Mouse (Mus musculus) embryonic facial prominence, embryonic 15.5 days (tissue): ENCODE data around the gene Atp2b2. TPM values are rescaled to one million over a fixed set of nuclear protein-coding genes. Genes with fewer than 3 reads are reported as not detected.

Experiments used
- ATAC-seq: fragments of 200-750 bp; cut with Nextera tagmentation; 2 replicates; pipeline ENCODE4 v1.8.0; 2017; ENCODE audit warnings: low read depth, moderate TSS enrichment; ENCODE audit not compliant: insufficient number of reproducible peaks, low FRiP score, low TSS enrichment
- H3K27ac ChIP-seq: fragments of 300-500 bp; sonication (generic); replicated peaks from 2 replicates; pipeline ENCODE4 v1.5.1; 2015; ENCODE audit warnings: mild to moderate bottlenecking, inconsistent platforms
- H3K27me3 ChIP-seq: fragments of 300-500 bp; sonication (generic); 2 replicates; pipeline ENCODE4 v1.6.1; 2015; ENCODE audit warnings: inconsistent platforms
- H3K36me3 ChIP-seq: fragments of 300-500 bp; sonication (generic); 2 replicates; pipeline ENCODE4 v1.6.1; 2015; ENCODE audit warnings: mild to moderate bottlenecking, inconsistent platforms
- H3K4me1 ChIP-seq: fragments of 300-500 bp; sonication (generic); 2 replicates; pipeline ENCODE4 v1.6.1; 2015; ENCODE audit warnings: inconsistent platforms
- H3K4me2 ChIP-seq: fragments of 300-500 bp; sonication (generic); replicated peaks from 2 replicates; pipeline ENCODE4 v1.6.1; 2015; ENCODE audit warnings: mild to moderate bottlenecking, inconsistent platforms
- H3K4me3 ChIP-seq: fragments of 300-500 bp; sonication (generic); replicated peaks from 2 replicates; pipeline ENCODE4 v1.5.1; 2015; ENCODE audit warnings: mild to moderate bottlenecking, inconsistent platforms
- H3K9ac ChIP-seq: fragments of 300-500 bp; sonication (generic); 2 replicates; pipeline ENCODE4 v1.6.1; 2015; ENCODE audit warnings: inconsistent platforms
- H3K9me3 ChIP-seq: fragments of 300-500 bp; sonication (generic); replicated peaks from 2 replicates; pipeline ENCODE4 v1.6.1; 2016; ENCODE audit warnings: inconsistent platforms
- WGBS: fragments of 180-500 bp; shearing (Covaris S2); methylation state at CpG from one replicate; pipeline ENCODE4 v1.1.7; 2015; 5-methylcytosine and 5-hydroxymethylcytosine counted together
- polyA plus RNA-seq: library from polyadenylated mRNA; unstranded; fragments of >200 nt; fragmentation: Nextera tagmentation; extraction: Ambion mirVana; gene quantifications from 2 replicates; pipeline ENCODE4 v1.2.1, GENCODE M21; 2015

The Atp2b2 gene
- polyA plus RNA-seq, 1 experiment from 2014 or later: 0.13 TPM

DNA sequence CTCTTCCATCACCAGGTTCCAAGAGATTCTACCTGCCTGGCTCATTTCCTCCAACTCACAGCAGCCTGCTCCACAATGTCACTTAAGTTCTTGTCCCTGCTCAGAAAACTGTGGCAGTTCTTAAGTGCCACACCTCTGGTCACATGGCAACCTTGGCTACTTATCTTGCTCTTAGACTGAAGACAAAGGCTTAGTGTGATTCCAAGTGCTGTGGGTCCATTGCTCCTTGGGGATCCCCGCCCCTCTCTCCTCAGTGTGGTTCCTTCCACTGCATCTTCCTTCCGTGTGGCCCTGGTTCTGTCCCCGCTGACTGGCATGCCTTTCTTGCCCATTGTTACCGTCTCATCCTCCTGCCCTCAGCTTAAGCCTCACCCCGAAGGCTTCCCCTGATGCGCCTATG lies 173.9 kb downstream of the Atp2b2 start:
- H3K27me3 ChIP-seq: 0 out of 2 replicates have a peak, but pooled peaks cover under 1% of the 10 kb centered on the region
- H3K9me3 ChIP-seq: no peaks in the 10 kb centered on the region
- no peaks in the 10 kb centered on the region for H3K4me1 ChIP-seq
- no peak overlapping the region for H3K9ac ChIP-seq
- H3K36me3 ChIP-seq: no peaks in the 10 kb centered on the region
- no peak overlapping the region for H3K27ac ChIP-seq
- no peak overlapping the region for H3K4me2 ChIP-seq
- no peak for ATAC-seq
- WGBS: 67% methylated on average over 6 of the region's 6 CpGs
- H3K4me3 ChIP-seq: no peak overlapping the region

DNA sequence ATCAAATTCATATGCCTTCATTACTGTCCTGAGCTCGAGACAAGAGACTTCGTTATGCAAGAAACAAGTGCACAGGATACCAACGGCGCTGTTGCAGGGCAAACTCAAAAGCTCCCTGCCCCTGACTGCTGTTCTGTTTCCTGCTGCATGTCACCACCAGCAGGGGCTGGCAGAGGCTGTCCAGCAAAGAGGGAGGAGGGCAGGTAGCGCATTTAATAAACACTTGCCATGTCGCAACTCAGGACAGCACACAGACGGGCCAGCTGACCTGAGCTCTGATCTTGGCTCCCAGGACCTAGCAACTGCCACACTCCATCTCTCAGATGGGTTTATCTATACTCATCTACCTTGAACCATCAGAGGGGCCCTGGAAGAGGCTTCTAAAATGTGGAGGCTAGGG lies 176.7 kb downstream of the Atp2b2 start:
- no peak overlapping the region for H3K4me3 ChIP-seq
- no peak overlapping the region for H3K9ac ChIP-seq
- no peaks in the 10 kb centered on the region for H3K27me3 ChIP-seq
- H3K9me3 ChIP-seq: no peaks in the 10 kb centered on the region
- no peak overlapping the region for H3K27ac ChIP-seq
- no peak overlapping the region for H3K4me2 ChIP-seq
- H3K4me1 ChIP-seq: no peaks in the 10 kb centered on the region
- no peaks in the 10 kb centered on the region for H3K36me3 ChIP-seq
- no peak for ATAC-seq
- 74% methylated on average over 7 of the region's 7 CpGs for WGBS

DNA sequence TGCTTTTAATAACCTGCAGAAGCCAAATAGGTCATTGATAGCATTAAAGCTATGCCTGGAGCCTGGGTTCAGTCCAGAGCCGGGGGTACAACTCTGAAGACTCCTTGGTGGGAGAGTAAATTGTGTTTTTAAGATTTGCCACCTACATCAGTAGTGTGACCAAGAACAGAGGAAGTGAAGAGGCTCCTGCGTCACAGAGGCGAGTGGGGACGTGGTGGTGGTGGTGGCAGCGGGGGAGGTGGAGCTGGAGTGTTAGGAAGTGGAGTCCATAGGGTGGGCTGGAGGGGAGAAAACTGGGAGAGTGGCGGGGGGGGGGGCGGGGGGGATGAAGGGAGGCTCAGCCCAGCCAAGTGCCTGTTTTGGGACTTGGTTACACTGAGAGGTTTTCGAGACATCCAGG lies 177.6 kb downstream of the Atp2b2 start:
- Histone ChIP-seq H3K4me1 (no peaks in the 10 kb centered on the region), H3K27ac (no peak overlapping the region), H3K36me3 (no peaks in the 10 kb centered on the region), H3K4me3 (no peak overlapping the region), H3K27me3 (no peaks in the 10 kb centered on the region), H3K4me2 (no peak overlapping the region), H3K9ac (no peak overlapping the region), H3K9me3 (no peaks in the 10 kb centered on the region)
- ATAC-seq: no peak
- WGBS: 63% methylated on average over 6 of the region's 8 CpGs

DNA sequence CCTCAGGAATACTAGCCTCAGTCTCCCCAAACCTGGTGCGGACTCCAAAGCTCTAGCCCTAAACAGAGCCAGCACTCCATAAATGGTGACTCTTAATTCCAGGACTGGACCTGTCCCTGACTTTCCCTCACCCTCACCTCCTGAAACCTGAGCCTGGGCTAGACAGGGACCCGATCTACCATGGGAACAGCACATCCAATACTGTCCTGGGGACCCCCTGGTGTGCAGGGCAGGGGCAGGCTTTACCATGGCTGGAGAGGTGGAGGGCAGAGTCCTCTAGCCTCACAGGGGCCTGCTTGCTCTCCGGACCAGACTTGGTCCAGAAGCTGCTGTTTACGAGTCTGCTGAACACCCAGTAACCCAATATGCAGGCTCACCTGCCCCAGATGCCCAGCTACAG lies 179.5 kb downstream of the Atp2b2 start:
- no peak overlapping the region for H3K4me2 ChIP-seq
- H3K27me3 ChIP-seq: no peaks in the 10 kb centered on the region
- H3K27ac ChIP-seq: no peak overlapping the region
- no peaks in the 10 kb centered on the region for H3K9me3 ChIP-seq
- 65% methylated on average over 4 of the region's 4 CpGs for WGBS
- no peaks in the 10 kb centered on the region for H3K4me1 ChIP-seq
- no peak overlapping the region for H3K9ac ChIP-seq
- H3K36me3 ChIP-seq: no peaks in the 10 kb centered on the region
- no peak overlapping the region for H3K4me3 ChIP-seq
- no peak for ATAC-seq

DNA sequence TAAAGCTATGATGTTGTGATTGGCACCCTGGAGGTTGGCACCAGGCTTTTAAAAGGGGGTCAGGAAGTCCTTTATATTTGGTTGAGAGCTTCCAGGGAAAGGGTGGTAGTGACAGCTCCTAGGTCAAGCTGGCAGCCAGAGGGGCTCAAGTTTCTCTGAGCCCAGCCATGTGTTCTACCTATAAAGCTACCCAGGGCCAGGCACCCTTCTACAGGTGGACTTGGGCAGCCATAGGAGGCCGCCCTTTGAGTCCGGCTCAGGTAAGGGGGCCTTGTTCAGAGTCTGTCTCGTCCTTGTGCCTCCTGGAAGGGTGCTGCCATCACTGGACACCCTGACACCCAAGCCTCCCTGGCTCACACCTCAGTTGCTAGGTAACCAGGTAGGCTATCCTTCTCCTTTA lies 180.5 kb downstream of the Atp2b2 start:
- WGBS: 78% methylated on average over 3 of the region's 3 CpGs
- H3K4me2 ChIP-seq: no peak overlapping the region
- ATAC-seq: no peak

DNA sequence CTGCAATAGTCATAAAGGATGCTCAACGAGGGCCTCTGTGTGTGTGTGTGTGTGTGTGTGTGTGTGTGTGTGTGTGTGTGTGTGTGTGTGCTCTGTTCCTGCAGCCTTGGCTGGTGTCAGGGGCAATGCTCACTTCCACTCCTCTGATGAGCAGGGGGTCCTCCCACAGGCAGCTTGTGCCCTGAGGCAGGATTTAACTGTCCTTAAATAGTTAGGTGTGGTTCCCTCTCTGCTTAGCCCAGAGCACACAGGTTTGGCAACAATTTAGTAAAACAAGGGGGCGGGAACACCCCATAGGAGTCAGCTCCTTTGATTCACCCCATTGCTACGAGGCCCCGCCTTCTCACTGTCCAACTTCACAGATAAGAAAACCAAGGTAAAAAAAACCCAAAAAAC lies 181.0 kb downstream of the Atp2b2 start:
- Histone ChIP-seq H3K9me3 (no peaks in the 10 kb centered on the region), H3K27ac (no peak overlapping the region), H3K4me1 (no peaks in the 10 kb centered on the region), H3K4me2 (no peak overlapping the region), H3K27me3 (no peaks in the 10 kb centered on the region), H3K9ac (no peak overlapping the region), H3K4me3 (no peak overlapping the region), H3K36me3 (no peaks in the 10 kb centered on the region)
- no peak for ATAC-seq
- WGBS: 59% methylated on average over 4 of the region's 4 CpGs

More for the DNA sequence above, 180.5 kb downstream of the Atp2b2 start:
- H3K27me3 ChIP-seq: no peaks in the 10 kb centered on the region
- H3K27ac ChIP-seq: no peak overlapping the region
- H3K4me1 ChIP-seq: no peaks in the 10 kb centered on the region
- H3K4me3 ChIP-seq: no peak overlapping the region
- no peak overlapping the region for H3K9ac ChIP-seq
- H3K36me3 ChIP-seq: no peaks in the 10 kb centered on the region
- no peaks in the 10 kb centered on the region for H3K9me3 ChIP-seq

DNA sequence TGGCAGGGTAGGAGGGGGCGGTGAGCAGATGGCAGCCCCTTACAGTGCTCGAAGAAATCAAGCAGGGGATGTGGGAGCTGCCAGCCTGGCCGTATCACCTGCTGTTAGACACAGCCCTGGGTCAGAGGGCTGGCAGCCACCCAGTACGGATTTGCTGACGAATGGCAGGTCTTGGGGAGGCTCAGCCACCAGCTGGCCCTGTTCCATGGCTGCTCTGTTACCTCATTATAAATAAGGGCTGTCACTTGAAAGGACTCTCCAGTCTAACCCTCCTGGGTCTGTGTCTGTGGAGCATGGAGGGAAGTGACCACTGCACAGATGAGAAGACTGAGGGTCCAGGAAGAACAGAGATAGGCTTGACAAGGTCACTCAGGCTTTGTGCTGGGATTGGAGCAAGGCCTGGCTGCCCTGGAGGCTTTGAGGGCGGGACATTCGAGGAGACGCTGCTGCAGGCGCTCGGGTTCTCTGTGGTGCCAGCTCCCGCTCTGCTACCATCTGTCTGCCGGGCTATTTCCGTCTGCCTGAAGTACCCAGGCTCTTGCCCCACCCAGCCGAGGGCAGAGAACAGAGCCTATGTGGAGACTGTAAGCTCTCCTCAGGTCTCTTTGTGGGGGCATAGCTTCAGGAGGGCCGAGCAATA lies 181.6 kb downstream of the Atp2b2 start:
- no peak overlapping the region for H3K9ac ChIP-seq
- WGBS: 55% methylated on average over 15 of the region's 15 CpGs
- H3K4me2 ChIP-seq: no peak overlapping the region
- no peak for ATAC-seq
- H3K27me3 ChIP-seq: no peaks in the 10 kb centered on the region
- H3K36me3 ChIP-seq: no peaks in the 10 kb centered on the region
- H3K27ac ChIP-seq: no peak overlapping the region
- no peak overlapping the region for H3K4me3 ChIP-seq
- H3K9me3 ChIP-seq: no peaks in the 10 kb centered on the region
- no peaks in the 10 kb centered on the region for H3K4me1 ChIP-seq

DNA sequence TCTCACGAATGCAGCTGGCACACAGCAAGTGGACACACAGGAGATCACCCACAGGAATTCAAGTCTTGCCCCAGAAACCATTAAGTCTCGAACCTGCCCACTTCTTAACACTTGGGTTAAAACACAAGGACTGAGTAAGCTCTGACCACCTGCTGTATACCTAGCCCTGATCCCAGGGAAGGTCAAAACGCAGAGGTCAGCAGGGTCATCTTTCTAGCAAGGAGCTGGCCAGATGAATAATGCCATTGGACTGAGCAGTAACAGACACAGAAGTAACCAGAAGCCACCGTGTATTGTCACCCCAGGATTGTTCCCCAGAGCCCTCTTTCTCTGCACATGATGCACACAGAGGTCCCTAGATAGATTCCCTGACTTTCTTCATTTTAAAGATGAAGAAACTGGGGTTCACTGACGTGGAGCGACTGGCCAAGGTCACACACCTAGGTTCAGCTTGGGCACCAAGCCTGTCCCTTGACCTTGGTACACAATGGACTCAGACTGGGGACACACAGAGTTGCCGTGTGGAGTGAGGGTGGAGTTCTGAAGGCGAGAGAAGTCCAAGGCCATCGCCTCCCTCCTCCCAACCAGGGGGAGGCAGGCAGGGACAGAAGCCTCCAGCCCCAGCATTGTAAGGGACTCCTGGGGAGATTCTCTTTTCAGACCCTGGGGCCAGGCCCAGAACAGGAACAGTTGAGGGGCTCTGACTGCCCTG lies 182.2 kb downstream of the Atp2b2 start:
- Histone ChIP-seq H3K36me3 (no peaks in the 10 kb centered on the region), H3K9ac (no peak overlapping the region), H3K4me2 (no peak overlapping the region), H3K27me3 (no peaks in the 10 kb centered on the region), H3K4me1 (no peaks in the 10 kb centered on the region), H3K27ac (no peak overlapping the region), H3K4me3 (no peak overlapping the region), H3K9me3 (no peaks in the 10 kb centered on the region)
- no peak for ATAC-seq
- WGBS: 69% methylated on average over 9 of the region's 9 CpGs

DNA sequence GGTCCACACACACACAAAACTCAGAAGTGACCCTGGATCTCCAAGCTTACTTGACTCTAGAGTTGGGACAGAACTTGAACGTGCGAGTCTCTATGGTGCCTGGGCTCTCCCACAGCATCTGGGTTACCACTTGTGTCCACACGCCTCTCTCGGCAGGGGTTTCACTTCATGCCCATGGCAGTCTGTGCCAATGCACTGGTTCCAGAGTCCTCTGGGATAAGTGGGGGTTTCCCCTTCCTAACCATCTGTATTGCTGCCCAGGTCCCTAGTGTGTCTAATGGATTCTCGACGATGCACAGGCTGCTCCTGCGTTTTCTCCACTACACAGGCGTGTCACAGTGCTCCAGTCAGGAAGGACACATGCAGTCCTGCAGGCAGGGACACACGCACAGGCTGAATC lies 184.1 kb downstream of the Atp2b2 start:
- ATAC-seq: no peak
- WGBS: 81% methylated on average over 9 of the region's 9 CpGs

DNA sequence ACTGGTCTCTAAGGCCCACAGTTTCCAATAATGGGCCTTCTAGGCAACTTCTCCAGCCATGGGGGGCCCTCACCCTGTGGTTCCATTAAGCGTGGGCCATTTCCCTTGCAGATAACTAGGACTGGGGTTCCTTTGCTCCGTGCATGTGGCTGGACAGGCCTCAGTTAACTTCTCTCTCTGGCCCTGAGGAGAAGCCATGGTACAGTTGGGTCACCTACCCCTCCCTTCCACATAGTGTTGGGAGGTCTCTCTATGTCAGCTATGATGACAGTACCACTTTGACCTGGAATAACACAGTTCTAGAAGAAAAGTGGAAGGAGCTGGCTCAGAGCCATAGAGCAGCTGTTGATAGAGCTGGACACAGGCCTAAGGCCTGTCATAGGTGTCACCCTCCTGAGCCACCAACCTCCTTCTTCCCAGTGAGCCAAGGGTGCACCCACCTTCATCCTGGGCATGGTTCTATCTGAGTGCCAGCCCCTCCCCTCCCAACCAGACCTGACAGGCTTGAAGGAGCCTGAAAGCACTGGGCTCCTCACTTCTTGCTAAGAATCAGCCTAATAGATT lies 185.0 kb downstream of the Atp2b2 start:
- Histone ChIP-seq H3K36me3 (no peaks in the 10 kb centered on the region), H3K27ac (no peak overlapping the region), H3K4me1 (no peaks in the 10 kb centered on the region), H3K4me3 (no peak overlapping the region), H3K9me3 (no peaks in the 10 kb centered on the region), H3K4me2 (no peak overlapping the region), H3K27me3 (no peaks in the 10 kb centered on the region), H3K9ac (no peak overlapping the region)
- ATAC-seq: no peak
- 55% methylated on average over 2 of the region's 2 CpGs for WGBS

More for the DNA sequence above, 184.1 kb downstream of the Atp2b2 start:
- Histone ChIP-seq H3K36me3 (no peaks in the 10 kb centered on the region), H3K9ac (no peak overlapping the region), H3K9me3 (no peaks in the 10 kb centered on the region), H3K4me3 (no peak overlapping the region), H3K27ac (no peak overlapping the region), H3K4me2 (no peak overlapping the region), H3K4me1 (no peaks in the 10 kb centered on the region), H3K27me3 (no peaks in the 10 kb centered on the region)

DNA sequence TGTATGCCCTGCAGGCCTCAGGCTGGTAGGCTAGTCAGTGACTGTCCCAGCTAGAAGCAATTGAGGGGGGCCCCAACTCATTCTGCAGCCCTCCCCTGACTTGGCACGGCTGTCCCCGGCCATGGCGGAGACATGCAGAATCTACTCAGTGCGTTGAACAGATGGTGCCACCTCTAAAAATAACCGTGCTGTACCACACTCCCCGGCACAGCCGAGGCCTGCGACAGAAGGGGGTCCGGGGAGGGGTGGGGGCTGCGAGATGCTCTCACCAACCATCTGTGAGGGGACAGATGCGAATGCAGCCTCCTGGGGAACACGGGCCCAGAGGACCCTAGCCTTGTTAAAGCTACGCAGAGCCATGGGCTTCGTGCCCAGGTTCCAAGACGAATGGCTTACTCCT lies 185.6 kb downstream of the Atp2b2 start:
- Histone ChIP-seq H3K36me3 (no peaks in the 10 kb centered on the region), H3K4me1 (no peaks in the 10 kb centered on the region), H3K4me2 (no peak overlapping the region), H3K27ac (no peak overlapping the region), H3K9me3 (no peaks in the 10 kb centered on the region), H3K27me3 (no peaks in the 10 kb centered on the region), H3K9ac (no peak overlapping the region), H3K4me3 (no peak overlapping the region)
- WGBS: 85% methylated on average over 15 of the region's 15 CpGs
- 0 out of 2 replicates have a peak, but pooled peaks have one; percentile 12 for ATAC-seq
